Mouse (Mus musculus) lung, adult 2 months (tissue): ENCODE data around the gene Qrfpr.

Experiments used
- CTCF ChIP-seq: fragments of 200-500 bp; IDR thresholded peaks from 2 replicates; pipeline ENCODE4 v1.5.1; 2011; ENCODE audit warnings: mild to moderate bottlenecking, low read length, control low read depth; ENCODE audit not compliant: insufficient read depth
- POLR2A ChIP-seq: fragments of 200-500 bp; IDR thresholded peaks from 2 replicates; pipeline ENCODE4 v1.6.1; 2011; ENCODE audit warnings: low read depth, mild to moderate bottlenecking, control low read depth, low read length, borderline replicate concordance; ENCODE audit errors: extremely low read depth

- no peak for TF ChIP-seq POLR2A
- TF ChIP-seq CTCF: no peak
Observed at GRCm38 (mm10) chr3:36250585-36250984, 28.5 kb upstream of the Qrfpr start.
